Mouse (Mus musculus): ENCODE measurements at regions not wholly inside any gene's neighbourhood (a gene's known extent, or its start where the extent isn't known, plus 50 kb on each side); places are given as distances from the start of the nearest gene placed in this dataset.

GRCm38 (mm10) chr6:49893113-49893512 lies 70.6 kb downstream of the Npy start:
- ChIA-PET CTCF (no interaction called here), POLR2A (no interaction called here)
- DNase-seq (ENCODE audit: low read depth, low spot score) (no peak), ATAC-seq (no peak)
- in situ Hi-C loops (cut with MboI; ENCODE audit: low pct_unique_long_range_greater_than_20kb): no loop called here
- no peak for TF ChIP-seq CTCF (IDR thresholded peaks at IDR 0.05)
- no peaks in the 10 kb centered on the region for H3K27me3 ChIP-seq

- H3K27me3 ChIP-seq: no peaks in the 10 kb centered on the region
- CTCF ChIA-PET: no interaction called here
- ATAC-seq (no peak), DNase-seq (ENCODE audit: low read depth, low spot score) (no peak)
- in situ Hi-C loops (cut with MboI; ENCODE audit: low pct_unique_long_range_greater_than_20kb): no loop called here
- POLR2A ChIA-PET: no interaction called here
- no peak for TF ChIP-seq CTCF (IDR thresholded peaks at IDR 0.05)
These were observed 76.6 kb downstream of the Npy start for GRCm38 (mm10) chr6:49899146-49899545.

GRCm38 (mm10) chr6:49901512-49901911 lies 79.0 kb downstream of the Npy start:
- ChIA-PET CTCF (no interaction called here), POLR2A (interaction anchor here (0.7 kb wide), 1 partner anchor 343 kb away, joined by 3 read pairs; no protein-coding TSS in a partner anchor)
- no peak for DNase-seq (ENCODE audit: low read depth, low spot score)
- H3K27me3 ChIP-seq: no peaks in the 10 kb centered on the region
- no peak for TF ChIP-seq CTCF (IDR thresholded peaks at IDR 0.05)
- ATAC-seq: no peak
- in situ Hi-C loops (cut with MboI; ENCODE audit: low pct_unique_long_range_greater_than_20kb): no loop called here

- H3K27me3 ChIP-seq: no peaks in the 10 kb centered on the region
- ATAC-seq (no peak), DNase-seq (ENCODE audit: low read depth, low spot score) (no peak)
- ChIA-PET POLR2A (no interaction called here), CTCF (no interaction called here)
- in situ Hi-C loops (cut with MboI; ENCODE audit: low pct_unique_long_range_greater_than_20kb): no loop called here
- no peak for TF ChIP-seq CTCF (IDR thresholded peaks at IDR 0.05)
These were observed 81.5 kb downstream of the Npy start for GRCm38 (mm10) chr6:49904001-49904400.

- ChIA-PET POLR2A (no interaction called here), CTCF (no interaction called here)
- no peaks in the 10 kb centered on the region for H3K27me3 ChIP-seq
- TF ChIP-seq CTCF (IDR thresholded peaks at IDR 0.05): no peak
- ATAC-seq: no peak
- in situ Hi-C loops (cut with MboI; ENCODE audit: low pct_unique_long_range_greater_than_20kb): no loop called here
- DNase-seq (ENCODE audit: low read depth, low spot score): no peak
These were observed 83.9 kb downstream of the Npy start for GRCm38 (mm10) chr6:49906456-49906855.

GRCm38 (mm10) chr6:49919089-49919812 lies 96.7 kb downstream of the Npy start:
- in situ Hi-C loops (cut with MboI; ENCODE audit: low pct_unique_long_range_greater_than_20kb): loop anchor here (5.0 kb wide), 1 partner anchor 202 kb away; no protein-coding TSS in a partner anchor
- DNase-seq (ENCODE audit: low read depth, low spot score) (no peak), ATAC-seq (no peak)
- ChIA-PET CTCF (interaction anchor here (1.0 to 1.8 kb wide), 4 partner anchors 176 to 409 kb away, joined by 3 to 5 read pairs (median 4); no protein-coding TSS in a partner anchor), POLR2A (interaction anchor here (0.7 kb wide), 1 partner anchor 9 kb away, joined by 4 read pairs; no protein-coding TSS in a partner anchor)
- TF ChIP-seq CTCF (IDR thresholded peaks at IDR 0.05): peak; percentile 78
- H3K27me3 ChIP-seq: peaks cover 4% of the 10 kb centered on the region

- in situ Hi-C loops (cut with MboI; ENCODE audit: low pct_unique_long_range_greater_than_20kb): loop anchor here (5.0 kb wide), 4 partner anchors 202 to 407 kb away; no protein-coding TSS in a partner anchor
- ATAC-seq: no peak
- DNase-seq (ENCODE audit: low read depth, low spot score): no peak
- TF ChIP-seq CTCF (IDR thresholded peaks at IDR 0.05): no peak
- H3K27me3 ChIP-seq: peaks cover 4% of the 10 kb centered on the region
- ChIA-PET POLR2A (interaction anchor here (0.7 kb wide), 1 partner anchor 8 kb away, joined by 4 read pairs; no protein-coding TSS in a partner anchor), CTCF (interaction anchor here (1.0 to 1.8 kb wide), 4 partner anchors 177 to 409 kb away, joined by 3 to 5 read pairs (median 4); no protein-coding TSS in a partner anchor)
These were observed 97.3 kb downstream of the Npy start for GRCm38 (mm10) chr6:49919813-49920170.

- ATAC-seq (no peak), DNase-seq (ENCODE audit: low read depth, low spot score) (no peak)
- ChIA-PET POLR2A (no interaction called here), CTCF (no interaction called here)
- in situ Hi-C loops (cut with MboI; ENCODE audit: low pct_unique_long_range_greater_than_20kb): loop anchor here (5.0 kb wide), 3 partner anchors 267 to 412 kb away; no protein-coding TSS in a partner anchor
- no peak for TF ChIP-seq CTCF (IDR thresholded peaks at IDR 0.05)
- H3K27me3 ChIP-seq: no peaks in the 10 kb centered on the region
These were observed 101.8 kb downstream of the Npy start for GRCm38 (mm10) chr6:49924296-49924695.

- no peaks in the 10 kb centered on the region for H3K27me3 ChIP-seq
- in situ Hi-C loops (cut with MboI; ENCODE audit: low pct_unique_long_range_greater_than_20kb): no loop called here
- CTCF ChIA-PET: no interaction called here
- ATAC-seq (no peak), DNase-seq (ENCODE audit: low read depth, low spot score) (no peak)
- POLR2A ChIA-PET: interaction anchor here (0.6 kb wide), 1 partner anchor 8 kb away, joined by 4 read pairs; no protein-coding TSS in a partner anchor
- TF ChIP-seq CTCF (IDR thresholded peaks at IDR 0.05): no peak
These were observed 105.6 kb downstream of the Npy start for GRCm38 (mm10) chr6:49928075-49928474.

GRCm38 (mm10) chr6:49930104-49930503 lies 107.6 kb downstream of the Npy start:
- peaks cover under 1% of the 10 kb centered on the region for H3K27me3 ChIP-seq
- POLR2A ChIA-PET: interaction anchor here (0.6 kb wide), 1 partner anchor 9 kb away, joined by 3 read pairs; no protein-coding TSS in a partner anchor
- no peak for ATAC-seq
- CTCF ChIA-PET: interaction anchor here (0.6 to 0.9 kb wide), 3 partner anchors 111 to 251 kb away, joined by 3 read pairs; no protein-coding TSS in a partner anchor
- TF ChIP-seq CTCF (IDR thresholded peaks at IDR 0.05): peak; percentile 50
- DNase-seq (ENCODE audit: low read depth, low spot score): no peak
- in situ Hi-C loops (cut with MboI; ENCODE audit: low pct_unique_long_range_greater_than_20kb): loop anchor here (5.0 to 10.0 kb wide), 3 partner anchors 177 to 615 kb away; no protein-coding TSS in a partner anchor

GRCm38 (mm10) chr6:49943087-49943486 lies 120.6 kb downstream of the Npy start:
- ChIA-PET POLR2A (no interaction called here), CTCF (interaction anchor here (1.4 kb wide), 1 partner anchor 18 kb away, joined by 3 read pairs; no protein-coding TSS in a partner anchor)
- DNase-seq (ENCODE audit: low read depth, low spot score) (no peak), ATAC-seq (no peak)
- no peak for TF ChIP-seq CTCF (IDR thresholded peaks at IDR 0.05)
- in situ Hi-C loops (cut with MboI; ENCODE audit: low pct_unique_long_range_greater_than_20kb): no loop called here
- peaks cover 13% of the 10 kb centered on the region for H3K27me3 ChIP-seq
